Mouse (Mus musculus): ENCODE results near the gene Prss43.
A peak's percentile ranks its signal among the peaks of the same experiment; 100 is the strongest.

The Prss43 gene

GRCm38 (mm10) chr9:110840905-110841304 is 14.4 kb downstream of the Prss43 start:
- DNase-seq (ENCODE audit: extremely low read depth, low read depth) = no peak

GRCm38 (mm10) chr9:110841438-110841837 is 14.9 kb downstream of the Prss43 start:
- DNase-seq (ENCODE audit: extremely low read depth, low read depth) = no peak

- no peak for DNase-seq (ENCODE audit: extremely low read depth, low read depth)
Measured at GRCm38 (mm10) chr9:110844206-110844605, 17.7 kb downstream of the Prss43 start, which contains the start of gene Prss46. TSS of gene Prss46 (plus strand) at chr9:110844506.

- DNase-seq (ENCODE audit: extremely low read depth, low read depth) = no peak
Measured at GRCm38 (mm10) chr9:110849162-110849561, 22.7 kb downstream of the Prss43 start.

- DNase-seq (ENCODE audit: extremely low read depth, low read depth) = no peak
Measured at GRCm38 (mm10) chr9:110855903-110856302, 29.4 kb downstream of the Prss43 start.

- no peak for DNase-seq (ENCODE audit: extremely low read depth, low read depth)
Measured at GRCm38 (mm10) chr9:110856920-110857319, 30.4 kb downstream of the Prss43 start.

GRCm38 (mm10) chr9:110857781-110858472 is 31.4 kb downstream of the Prss43 start, which contains the start of gene Prss50:
TSS of gene Prss50 (plus strand) at chr9:110857967.
- no peak for DNase-seq (ENCODE audit: extremely low read depth, low read depth)

GRCm38 (mm10) chr9:110858523-110858922 is 32.0 kb downstream of the Prss43 start:
- no peak for DNase-seq (ENCODE audit: extremely low read depth, low read depth)

GRCm38 (mm10) chr9:110858967-110859596 is 32.6 kb downstream of the Prss43 start:
- peak; percentile 38 for DNase-seq (ENCODE audit: extremely low read depth, low read depth)

- DNase-seq (ENCODE audit: extremely low read depth, low read depth) = peak; percentile 34
Measured at GRCm38 (mm10) chr9:110871030-110871429, 44.5 kb downstream of the Prss43 start.

- no peak for DNase-seq (ENCODE audit: extremely low read depth, low read depth)
Measured at GRCm38 (mm10) chr9:110873681-110874659, 47.5 kb downstream of the Prss43 start.

- no peak for DNase-seq (ENCODE audit: extremely low read depth, low read depth)
Measured at GRCm38 (mm10) chr9:110874660-110875191, 48.2 kb downstream of the Prss43 start.

- DNase-seq (ENCODE audit: extremely low read depth, low read depth) = no peak
Measured at GRCm38 (mm10) chr9:110875288-110875695, 48.8 kb downstream of the Prss43 start.

GRCm38 (mm10) chr9:110877353-110877752 is 50.9 kb downstream of the Prss43 start:
- no peak for DNase-seq (ENCODE audit: extremely low read depth, low read depth)

GRCm38 (mm10) chr9:110877888-110878287 is 51.4 kb downstream of the Prss43 start:
- no peak for DNase-seq (ENCODE audit: extremely low read depth, low read depth)

GRCm38 (mm10) chr9:110879191-110879920 is 52.9 kb downstream of the Prss43 start, which contains the start of gene Als2cl:
TSS of gene Als2cl (plus strand) at chr9:110879870.
- no peak for DNase-seq (ENCODE audit: extremely low read depth, low read depth)

- no peak for DNase-seq (ENCODE audit: extremely low read depth, low read depth)
Measured at GRCm38 (mm10) chr9:110879998-110880561, 53.6 kb downstream of the Prss43 start, which contains the start of gene Tmie. TSS of gene Tmie (minus strand) at chr9:110880113.

- no peak for DNase-seq (ENCODE audit: extremely low read depth, low read depth)
Measured at GRCm38 (mm10) chr9:110880772-110881171, 54.3 kb downstream of the Prss43 start.
